Mouse (Mus musculus) forebrain, embryonic 14.5 days (tissue): Measurements from ENCODE around the gene Larp4b. TPM values are rescaled to one million over a fixed set of nuclear protein-coding genes. Genes with fewer than 3 reads are reported as not detected.

Experiments used
- ATAC-seq: fragments of 200-750 bp; cut with Nextera tagmentation; 2 replicates; pipeline ENCODE4 v1.8.0; 2017; ENCODE audit warnings: mild to moderate bottlenecking, moderate library complexity
- DNase-seq: peaks from one replicate; pipeline ENCODE4 v3.0.0-alpha.2; 2015; ENCODE audit warnings: low spot score
- H3K27ac ChIP-seq: fragments of 300-500 bp; sonication (generic); 2 replicates; pipeline ENCODE4 v1.5.1; 2014; ENCODE audit warnings: low read depth, mild to moderate bottlenecking, control low read depth, low read length, moderate library complexity
- H3K27me3 ChIP-seq: fragments of 300-500 bp; sonication (generic); replicated peaks from 2 replicates; pipeline ENCODE4 v1.6.1; 2014; ENCODE audit warnings: low read length, control low read depth, mixed read lengths; ENCODE audit not compliant: control insufficient read depth, insufficient read depth
- H3K36me3 ChIP-seq: fragments of 300-500 bp; sonication (generic); 2 replicates; pipeline ENCODE4 v1.6.1; 2014; ENCODE audit warnings: low read length, control low read depth; ENCODE audit not compliant: control insufficient read depth, insufficient read depth
- H3K4me1 ChIP-seq: fragments of 300-500 bp; sonication (generic); 2 replicates; pipeline ENCODE4 v1.6.1; 2014; ENCODE audit warnings: antibody characterized with exemption, low read length, control low read depth; ENCODE audit not compliant: control insufficient read depth, insufficient read depth
- H3K4me2 ChIP-seq: fragments of 300-500 bp; sonication (generic); 2 replicates; pipeline ENCODE4 v1.6.1; 2014; ENCODE audit warnings: mild to moderate bottlenecking, control low read depth, low read length
- H3K4me3 ChIP-seq: fragments of 300-500 bp; sonication (generic); 2 replicates; pipeline ENCODE4 v1.5.1; 2014; ENCODE audit warnings: low read depth, low read length, control low read depth
- H3K9ac ChIP-seq: fragments of 300-500 bp; sonication (generic); 2 replicates; pipeline ENCODE4 v1.6.1; 2014; ENCODE audit warnings: mild to moderate bottlenecking, low read length, control low read depth, moderate library complexity
- H3K9me3 ChIP-seq: fragments of 300-500 bp; sonication (generic); replicated peaks from 2 replicates; pipeline ENCODE4 v1.6.1; 2016; ENCODE audit warnings: low read length, control low read depth, mixed read lengths; ENCODE audit not compliant: control insufficient read depth
- WGBS: fragments of 180-500 bp; shearing (Covaris S2); extraction: QIAGEN DNeasy Blood & Tissue Kit; methylation state at CpG from one replicate; pipeline ENCODE4 v1.1.7; 2014; 5-methylcytosine and 5-hydroxymethylcytosine counted together
- polyA plus RNA-seq: library from polyadenylated mRNA; unstranded; fragments of >200 nt; fragmentation: Nextera tagmentation; extraction: Ambion mirVana; gene quantifications from 2 replicates; pipeline ENCODE4 v1.2.1, GENCODE M21; 2014

Larp4b gene
- polyA plus RNA-seq, 1 experiment from 2014 or later = 37.0 TPM

DNA sequence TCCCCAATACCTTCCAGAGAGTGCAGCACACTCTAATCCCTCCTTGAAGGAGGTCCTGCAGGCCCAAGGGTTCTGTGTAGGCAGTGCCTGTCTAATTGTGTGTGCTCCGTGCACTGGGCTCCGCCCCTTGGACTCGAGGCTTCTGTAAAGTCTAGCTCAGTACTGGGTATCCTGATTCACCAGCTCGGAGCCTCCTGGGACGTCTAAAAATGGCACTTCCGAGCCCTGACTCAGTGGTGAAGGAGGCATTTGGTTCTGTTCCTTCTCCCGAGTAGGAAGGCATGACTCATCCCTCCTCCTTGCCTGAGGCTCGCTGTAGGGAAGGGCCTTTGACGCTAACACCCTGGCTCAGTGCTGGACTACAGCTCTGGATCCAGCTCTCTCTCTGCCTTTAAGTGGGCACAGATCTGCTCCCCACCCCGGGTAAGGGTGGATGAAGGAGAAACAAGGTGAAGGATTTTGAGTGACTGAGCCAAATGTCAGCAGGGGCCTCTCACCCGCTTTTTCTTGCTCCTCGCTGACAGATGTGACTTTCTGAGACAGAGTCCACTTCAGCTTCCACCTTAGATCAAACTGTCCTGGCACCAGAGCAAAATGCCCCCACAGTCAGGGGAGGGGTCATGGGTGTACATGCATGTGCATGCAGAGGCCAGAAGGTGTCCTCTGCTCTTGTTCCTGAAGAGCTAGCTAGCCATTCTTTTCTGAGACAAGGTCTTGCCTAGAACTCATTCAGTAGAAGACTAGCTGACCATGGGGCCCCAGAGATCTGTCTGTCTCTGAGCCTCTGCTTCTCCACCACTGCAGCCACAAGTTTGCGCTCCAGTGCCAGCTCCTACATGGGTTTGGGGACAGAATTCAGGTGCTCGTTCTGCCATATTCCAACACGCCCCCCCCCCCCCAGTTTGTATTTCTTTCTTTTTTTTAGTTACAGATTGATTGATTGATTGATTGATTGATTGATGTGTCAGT lies 97.8 kb downstream of the Larp4b start:
- 39% methylated on average over 15 of the region's 15 CpGs for WGBS
- Histone ChIP-seq H3K4me2 (peak overlapping the region; percentile 21; the same call in 1 of the 2 replicates), H3K36me3 (no peaks in the 10 kb centered on the region), H3K9ac (no peak overlapping the region), H3K27me3 (no peaks in the 10 kb centered on the region), H3K27ac (no peak overlapping the region), H3K9me3 (no peaks in the 10 kb centered on the region), H3K4me1 (0 out of 2 replicates have a peak, but pooled peaks cover 6% of the 10 kb centered on the region), H3K4me3 (no peak overlapping the region)
- DNase-seq (no peak), ATAC-seq (peak; percentile 22; the same call in 1 of the 2 replicates)

DNA sequence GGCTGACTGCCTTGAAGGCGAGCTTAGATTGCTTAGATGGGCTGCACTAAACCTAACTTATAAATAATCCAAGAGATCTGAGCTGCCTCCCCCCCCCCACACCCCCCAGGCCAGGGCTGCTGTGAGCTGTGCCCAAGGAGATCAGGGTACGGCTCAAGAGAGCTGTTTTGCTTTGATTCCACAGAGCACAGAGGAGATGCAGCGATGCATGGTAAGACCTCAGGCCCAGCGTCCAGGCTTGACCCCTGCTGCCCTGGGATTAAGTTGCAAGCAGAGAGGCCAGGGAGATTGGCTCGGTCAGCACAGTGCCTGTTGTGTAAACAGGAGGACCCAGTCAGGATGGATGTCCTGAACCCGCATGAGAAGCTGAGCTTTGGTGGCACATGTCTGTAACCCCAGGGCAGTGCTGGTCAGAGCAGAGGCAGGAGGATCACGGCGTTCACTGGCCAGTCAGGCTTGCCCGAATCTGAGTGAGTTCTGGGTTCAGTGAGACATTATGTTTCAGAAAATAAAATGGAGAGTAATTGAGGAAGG lies 99.2 kb downstream of the Larp4b start:
- Histone ChIP-seq H3K27me3 (no peaks in the 10 kb centered on the region), H3K4me1 (no peaks in the 10 kb centered on the region), H3K27ac (no peak overlapping the region), H3K4me3 (no peak overlapping the region), H3K9ac (no peak overlapping the region), H3K9me3 (no peaks in the 10 kb centered on the region), H3K36me3 (no peaks in the 10 kb centered on the region), H3K4me2 (no peak overlapping the region)
- WGBS = 24% methylated on average over 9 of the region's 9 CpGs
- no peak for DNase-seq
- no peak for ATAC-seq

DNA sequence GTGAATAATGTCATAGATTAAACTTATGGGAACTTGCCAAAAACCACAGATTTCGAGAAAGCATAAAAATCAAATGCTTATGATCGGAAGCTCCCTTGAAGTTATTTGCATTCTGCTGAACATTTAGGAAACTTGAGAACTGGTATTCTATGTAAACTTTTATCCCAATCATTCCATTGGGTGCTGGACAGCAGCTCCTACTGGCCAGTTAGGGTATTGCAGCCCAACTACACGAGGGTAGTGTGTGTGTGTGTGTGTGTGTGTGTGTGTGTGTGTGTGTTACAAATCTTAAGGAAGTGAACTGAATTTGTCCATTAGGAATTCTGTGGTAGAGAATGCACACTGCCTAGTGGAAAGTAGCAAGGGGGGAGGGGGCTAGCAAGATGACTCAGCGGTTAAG lies 101.0 kb downstream of the Larp4b start:
- Histone ChIP-seq H3K27ac (no peak overlapping the region), H3K9me3 (no peaks in the 10 kb centered on the region), H3K9ac (no peak overlapping the region), H3K36me3 (no peaks in the 10 kb centered on the region), H3K27me3 (no peaks in the 10 kb centered on the region), H3K4me2 (no peak overlapping the region), H3K4me1 (0 out of 2 replicates have a peak, but pooled peaks cover 2% of the 10 kb centered on the region), H3K4me3 (no peak overlapping the region)
- no peak for ATAC-seq
- WGBS = 81% methylated on average over 4 of the region's 4 CpGs
- DNase-seq = no peak

DNA sequence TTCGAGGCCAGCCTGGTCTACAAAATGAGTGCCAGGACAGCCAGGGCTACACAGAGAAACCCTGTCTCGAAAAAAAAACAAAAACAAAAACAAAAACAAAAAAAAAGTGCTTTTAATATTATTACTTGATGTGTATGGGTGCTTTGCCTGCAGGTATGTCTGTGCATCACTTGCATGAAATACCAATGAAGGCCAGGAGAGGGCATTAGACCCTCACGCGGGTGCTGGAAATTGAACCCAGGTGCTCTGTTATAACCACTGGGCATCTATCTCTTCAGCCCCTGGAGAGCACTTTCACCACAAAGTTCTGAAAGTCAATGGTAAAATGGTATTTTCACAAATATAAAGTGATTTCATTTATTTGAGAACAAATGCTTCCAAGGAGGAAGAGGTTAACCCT lies 101.9 kb downstream of the Larp4b start:
- 69% methylated on average over 4 of the region's 4 CpGs for WGBS
- Histone ChIP-seq H3K9me3 (no peaks in the 10 kb centered on the region), H3K36me3 (no peaks in the 10 kb centered on the region), H3K4me3 (no peak overlapping the region), H3K4me1 (0 out of 2 replicates have a peak, but pooled peaks cover 2% of the 10 kb centered on the region), H3K27ac (no peak overlapping the region), H3K27me3 (no peaks in the 10 kb centered on the region), H3K9ac (no peak overlapping the region), H3K4me2 (no peak overlapping the region)
- DNase-seq (no peak), ATAC-seq (no peak)

DNA sequence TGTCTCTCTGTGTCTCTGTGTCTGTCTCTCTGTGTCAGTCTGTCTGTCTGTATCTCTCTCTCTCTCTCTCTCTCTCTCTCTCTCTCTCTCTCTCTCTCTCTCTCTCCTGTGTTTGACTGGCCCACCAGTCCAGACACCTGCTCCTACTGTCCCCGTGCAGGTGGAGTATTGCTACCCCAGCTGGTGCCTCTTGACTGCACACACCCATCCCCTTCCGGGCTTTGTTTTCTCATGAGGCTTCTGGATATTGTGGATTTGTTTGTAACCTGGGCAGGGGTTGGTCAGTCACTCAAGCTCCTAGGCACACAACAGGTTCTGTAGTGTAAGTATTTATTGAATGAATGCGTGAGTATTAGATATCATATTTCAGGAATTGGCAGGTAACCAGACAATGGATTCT lies 104.4 kb downstream of the Larp4b start:
- Histone ChIP-seq H3K9ac (no peak overlapping the region), H3K4me2 (no peak overlapping the region), H3K27me3 (no peaks in the 10 kb centered on the region), H3K36me3 (no peaks in the 10 kb centered on the region), H3K9me3 (no peaks in the 10 kb centered on the region), H3K4me3 (no peak overlapping the region), H3K4me1 (0 out of 2 replicates have a peak, but pooled peaks cover 2% of the 10 kb centered on the region), H3K27ac (no peak overlapping the region)
- ATAC-seq (no peak), DNase-seq (no peak)
- 81% methylated on average over 3 of the region's 3 CpGs for WGBS

DNA sequence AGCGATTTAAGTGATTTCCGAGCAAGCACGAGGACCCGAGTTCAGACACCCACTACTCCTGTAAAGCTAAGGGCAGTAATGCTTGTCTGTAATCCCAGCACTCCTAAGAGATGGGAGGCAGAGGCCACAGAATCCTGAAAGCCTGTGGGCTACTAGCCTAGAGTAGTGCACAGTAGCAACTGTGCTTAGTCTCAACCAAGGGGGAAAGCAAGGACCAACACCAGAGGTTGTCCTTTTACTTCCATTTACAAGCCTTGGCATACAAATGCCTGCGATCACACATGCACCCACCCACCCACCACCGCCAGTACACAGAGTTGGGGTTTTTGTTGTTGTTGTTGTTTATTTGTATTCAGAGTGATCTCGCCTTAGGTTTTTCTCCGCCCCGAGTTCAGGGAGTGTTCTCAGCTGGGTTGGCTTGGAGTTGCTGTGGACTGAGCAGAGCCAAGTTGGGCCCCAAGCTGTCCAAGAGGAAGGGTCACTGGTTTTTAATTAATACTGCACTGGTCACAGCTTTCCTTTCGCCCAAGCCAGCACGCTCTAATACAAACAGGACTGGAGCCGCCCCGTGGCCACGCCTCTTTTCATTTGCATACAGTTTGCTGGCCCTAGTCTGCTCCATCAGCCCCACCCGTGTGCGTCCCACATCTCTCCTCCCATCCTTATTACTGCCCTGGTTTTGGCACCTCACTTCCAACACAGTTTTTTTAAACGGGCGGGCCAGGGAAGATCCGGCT lies 105.2 kb downstream of the Larp4b start:
- Histone ChIP-seq H3K4me3 (no peak overlapping the region), H3K27ac (no peak overlapping the region), H3K27me3 (no peaks in the 10 kb centered on the region), H3K4me2 (peak overlapping the region; percentile 33), H3K36me3 (no peaks in the 10 kb centered on the region), H3K9me3 (no peaks in the 10 kb centered on the region), H3K9ac (no peak overlapping the region), H3K4me1 (0 out of 2 replicates have a peak, but pooled peaks cover 2% of the 10 kb centered on the region)
- DNase-seq = peak; percentile 51
- peak; percentile 89 for ATAC-seq
- WGBS = 37% methylated on average over 19 of the region's 19 CpGs

DNA sequence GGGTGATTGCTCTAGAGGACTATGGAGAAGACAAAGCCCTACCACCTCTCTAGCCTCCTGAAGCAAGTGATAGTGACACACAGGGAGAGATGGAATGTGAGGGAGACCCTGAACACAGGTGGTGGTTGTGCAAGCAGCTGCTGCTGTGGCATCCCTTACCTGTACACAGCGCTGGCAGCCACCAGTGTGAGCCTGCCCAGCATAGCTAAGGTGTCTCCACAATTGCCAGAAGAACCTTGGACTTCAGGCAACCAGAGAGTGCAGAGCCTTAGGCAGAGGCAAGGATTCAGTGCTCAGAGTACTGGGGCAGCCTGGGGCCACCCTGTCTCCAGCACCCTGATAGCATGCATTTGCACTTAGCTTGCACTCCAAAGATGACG lies 105.8 kb downstream of the Larp4b start:
- no peaks in the 10 kb centered on the region for H3K27me3 ChIP-seq
- H3K4me2 ChIP-seq = peak overlapping the region; percentile 33; the same call in 1 of the 2 replicates
- 43% methylated on average over 2 of the region's 2 CpGs for WGBS
- ATAC-seq (peak; percentile 60), DNase-seq (no peak)
- no peak overlapping the region for H3K4me3 ChIP-seq
- H3K9me3 ChIP-seq = no peaks in the 10 kb centered on the region
- H3K27ac ChIP-seq = no peak overlapping the region
- no peaks in the 10 kb centered on the region for H3K36me3 ChIP-seq
- H3K4me1 ChIP-seq = 0 out of 2 replicates have a peak, but pooled peaks cover 2% of the 10 kb centered on the region
- no peak overlapping the region for H3K9ac ChIP-seq

DNA sequence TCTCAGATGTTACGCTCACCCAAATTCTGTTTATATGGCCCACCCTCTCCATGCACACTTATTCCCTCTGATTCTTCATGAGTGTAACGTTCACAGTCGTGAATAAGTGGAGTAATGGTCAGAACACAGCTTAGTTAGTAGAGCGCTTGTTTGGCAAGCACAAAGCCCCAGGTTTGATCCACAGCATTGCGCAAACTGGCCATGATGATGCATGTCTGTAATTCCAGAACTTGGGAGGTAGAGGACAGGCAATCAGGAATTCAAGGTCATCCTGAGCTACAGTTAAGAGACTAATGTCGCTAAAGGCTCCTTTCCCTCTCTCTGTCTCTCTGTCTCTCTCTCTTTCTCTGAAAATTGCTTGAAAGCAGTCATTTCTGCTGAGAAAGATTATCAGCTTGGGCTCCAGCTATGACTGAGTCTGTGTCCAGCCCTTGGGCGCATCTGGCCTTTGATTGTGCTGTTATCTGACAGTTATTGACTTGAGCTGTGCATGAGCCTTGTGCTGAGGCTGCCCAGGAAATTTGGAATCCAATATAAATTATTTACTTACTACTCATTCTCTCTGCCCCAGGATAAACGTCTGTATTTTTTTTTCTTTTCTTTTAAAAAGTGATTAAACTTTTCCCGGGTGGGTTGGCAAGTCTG lies 129.2 kb downstream of the Larp4b start:
- Histone ChIP-seq H3K9ac (no peak overlapping the region), H3K4me1 (no peaks in the 10 kb centered on the region), H3K36me3 (no peaks in the 10 kb centered on the region), H3K9me3 (no peaks in the 10 kb centered on the region), H3K4me3 (no peak overlapping the region), H3K4me2 (no peak overlapping the region), H3K27ac (no peak overlapping the region), H3K27me3 (no peaks in the 10 kb centered on the region)
- 84% methylated on average over 9 of the region's 9 CpGs for WGBS
- ATAC-seq (no peak), DNase-seq (no peak)
